Mouse (Mus musculus) thymus, postnatal 36 days (tissue): Measurements from ENCODE around the gene Pced1b.
"Not testable (repeated sequence)": the region's sequence is repeated elsewhere in the genome, so short reads cannot be mapped to it uniquely, and the experiment has no call there.

Experiments used
- DNase-seq, 2 experiments: peaks; one replicate each; pipeline ENCODE4 v3.0.0; 2022; ENCODE audit warnings: mixed read lengths in 2 of 2

Pced1b gene

GRCm38 (mm10) chr15:97343921-97344320 is 97.0 kb downstream of the Pced1b start:
- DNase-seq, result no peak

- no peak for DNase-seq
Observed at GRCm38 (mm10) chr15:97345110-97345509, 98.2 kb downstream of the Pced1b start.

- no peak for DNase-seq
Observed at GRCm38 (mm10) chr15:97345917-97346316, 99.0 kb downstream of the Pced1b start.

GRCm38 (mm10) chr15:97346413-97346812 is 99.5 kb downstream of the Pced1b start:
- DNase-seq, result no peak

- DNase-seq, result no peak
Observed at GRCm38 (mm10) chr15:97346897-97347296, 100.0 kb downstream of the Pced1b start.

GRCm38 (mm10) chr15:97348566-97349315 is 101.8 kb downstream of the Pced1b start:
- no peak for DNase-seq

- no peak for DNase-seq
Observed at GRCm38 (mm10) chr15:97350528-97350927, 103.6 kb downstream of the Pced1b start.

- no peak for DNase-seq
Observed at GRCm38 (mm10) chr15:97351016-97351415, 104.1 kb downstream of the Pced1b start.

GRCm38 (mm10) chr15:97351681-97352080 is 104.8 kb downstream of the Pced1b start:
- no peak for DNase-seq

GRCm38 (mm10) chr15:97355676-97356303 is 108.9 kb downstream of the Pced1b start:
- no peak for DNase-seq

- DNase-seq, result no peak
Observed at GRCm38 (mm10) chr15:97357016-97357415, 110.1 kb downstream of the Pced1b start.

- DNase-seq, result peak; percentile 53 to 64
Observed at GRCm38 (mm10) chr15:97360842-97361770, 114.2 kb downstream of the Pced1b start.

GRCm38 (mm10) chr15:97361771-97362171 is 114.9 kb downstream of the Pced1b start:
- peak; percentile 52 to 57 for DNase-seq

- DNase-seq, result not testable (repeated sequence)
Observed at GRCm38 (mm10) chr15:97364271-97364670, 117.4 kb downstream of the Pced1b start.

GRCm38 (mm10) chr15:97364968-97365367 is 118.1 kb downstream of the Pced1b start:
- no peak for DNase-seq

- no peak for DNase-seq
Observed at GRCm38 (mm10) chr15:97368035-97368608, 121.2 kb downstream of the Pced1b start.

- DNase-seq, result no peak
Observed at GRCm38 (mm10) chr15:97368631-97369030, 121.7 kb downstream of the Pced1b start.

GRCm38 (mm10) chr15:97369144-97369543 is 122.2 kb downstream of the Pced1b start:
- DNase-seq, result no peak

GRCm38 (mm10) chr15:97370880-97371279 is 124.0 kb downstream of the Pced1b start:
- DNase-seq, result no peak

GRCm38 (mm10) chr15:97372043-97372442 is 125.1 kb downstream of the Pced1b start:
- not testable (repeated sequence) for DNase-seq

- DNase-seq, result peak in 1 of 2 experiments; percentile 18
Observed at GRCm38 (mm10) chr15:97372611-97373131, 125.8 kb downstream of the Pced1b start.
